Mouse (Mus musculus) CH12.LX (cell line): ENCODE results near the gene Mul1. TPM values are rescaled to one million over a fixed set of nuclear protein-coding genes. Genes with fewer than 3 reads are reported as not detected.

Source experiments
- DNase-seq: peaks from one replicate; pipeline ENCODE4 v3.0.0-alpha.2; 2013; ENCODE audit errors: extremely low read depth
- H3K27ac ChIP-seq: 2 replicates; pipeline ENCODE4 v1.5.1; 2012; ENCODE audit warnings: low read depth, mild to moderate bottlenecking, control low read depth, moderate library complexity; ENCODE audit not compliant: insufficient read depth
- H3K27me3 ChIP-seq: replicated peaks from 2 replicates; pipeline ENCODE3; 2012; ENCODE audit warnings: inconsistent platforms
- H3K36me3 ChIP-seq, 2 experiments: replicated peaks in 1 of 2; 2 replicates each; pipeline versions ENCODE3 to v1.6.1; 2012; ENCODE audit warnings: inconsistent platforms in 1 of 2, low read length in 1 of 2, mild to moderate bottlenecking in 1 of 2, mixed read lengths in 1 of 2, moderate library complexity in 1 of 2; ENCODE audit not compliant: control insufficient read depth in 1 of 2, insufficient read depth in 1 of 2
- H3K4me1 ChIP-seq, 2 experiments: 2 replicates each; pipeline ENCODE4 v1.6.1; 2012; ENCODE audit warnings: inconsistent platforms in 1 of 2, moderate library complexity in 1 of 2; ENCODE audit not compliant: insufficient read depth in 2 of 2, control insufficient read depth in 1 of 2
- H3K4me2 ChIP-seq: 2 replicates; pipeline ENCODE4 v1.6.1; 2012; ENCODE audit warnings: low read depth, mild to moderate bottlenecking, control low read depth; ENCODE audit not compliant: poor library complexity, insufficient read depth, severe bottlenecking
- H3K4me3 ChIP-seq, 3 experiments: fragments of 150-350 bp in 1 of 3; sonication (generic) in 1 of 3; replicated peaks in 1 of 3; 2 replicates each; pipeline versions ENCODE3 to v1.5.1; 2011 to 2012; ENCODE audit warnings: low read depth in 2 of 3, low read length in 2 of 3, mild to moderate bottlenecking in 2 of 3, moderate library complexity in 2 of 3, control low read depth in 1 of 3, improper control_type of control experiment in 1 of 3, inconsistent platforms in 1 of 3, mixed read lengths in 1 of 3; ENCODE audit not compliant: poor library complexity in 1 of 3
- H3K79me2 ChIP-seq: replicated peaks from 2 replicates; pipeline ENCODE4 v1.6.1; 2012; ENCODE audit warnings: mild to moderate bottlenecking, moderate library complexity; ENCODE audit not compliant: control insufficient read depth, poor library complexity, insufficient read depth, severe bottlenecking; ENCODE audit errors: extremely low read depth
- H3K9ac ChIP-seq: 2 replicates; pipeline ENCODE4 v1.6.1; 2012; ENCODE audit warnings: low read depth, mild to moderate bottlenecking, control low read depth, moderate library complexity; ENCODE audit not compliant: insufficient read depth
- H3K9me3 ChIP-seq: replicated peaks from 2 replicates; pipeline ENCODE3; 2012; ENCODE audit warnings: low read length, inconsistent platforms, mixed read lengths
- BHLHE40 ChIP-seq: IDR thresholded peaks from 2 replicates; pipeline ENCODE4 v1.6.1; 2011; ENCODE audit warnings: mild to moderate bottlenecking, low read depth, low read length, improper control_type of control experiment
- CHD1 ChIP-seq: IDR thresholded peaks from 2 replicates; pipeline ENCODE4 v1.6.1; 2012; ENCODE audit warnings: low read depth, low read length, improper control_type of control experiment, inconsistent platforms
- CHD2 ChIP-seq: IDR thresholded peaks from 2 replicates; pipeline ENCODE4 v1.6.1; 2011; ENCODE audit warnings: low read length, improper control_type of control experiment
- CTCF ChIP-seq, 2 experiments: IDR thresholded peaks in 1 of 2; conservative IDR thresholded peaks in 1 of 2; 2 replicates each; pipeline ENCODE4 v1.5.1; 2011 to 2012; ENCODE audit warnings: low read depth in 2 of 2, low read length in 2 of 2, improper control_type of control experiment in 1 of 2, inconsistent platforms in 1 of 2, mild to moderate bottlenecking in 1 of 2, moderate library complexity in 1 of 2
- E2F4 ChIP-seq: IDR thresholded peaks from 2 replicates; pipeline ENCODE4 v1.6.1; 2011; ENCODE audit warnings: low read depth, low read length, improper control_type of control experiment; ENCODE audit not compliant: insufficient replicate concordance
- HCFC1 ChIP-seq: IDR thresholded peaks from 2 replicates; pipeline ENCODE4 v1.6.1; 2012; ENCODE audit warnings: low read depth, mild to moderate bottlenecking, inconsistent platforms, low read length, improper control_type of control experiment
- JUN ChIP-seq: IDR thresholded peaks from 2 replicates; pipeline ENCODE4 v1.6.1; 2011; ENCODE audit warnings: low read depth, mild to moderate bottlenecking, low read length, improper control_type of control experiment, moderate library complexity; ENCODE audit not compliant: insufficient read depth
- MEF2A ChIP-seq: IDR thresholded peaks from 2 replicates; pipeline ENCODE4 v1.6.1; 2014; ENCODE audit warnings: low read depth, mild to moderate bottlenecking, inconsistent platforms, low read length, improper control_type of control experiment, borderline replicate concordance
- MXI1 ChIP-seq: IDR thresholded peaks from 2 replicates; pipeline ENCODE4 v1.6.1; 2011; ENCODE audit warnings: mild to moderate bottlenecking, low read depth, low read length, improper control_type of control experiment
- MYC ChIP-seq: IDR thresholded peaks from 2 replicates; pipeline ENCODE4 v1.6.1; 2011; ENCODE audit warnings: low read depth, mild to moderate bottlenecking, improper control_type of control experiment, low read length
- PAX5 ChIP-seq: IDR thresholded peaks from 2 replicates; pipeline ENCODE4 v1.6.1; 2012; ENCODE audit warnings: low read length, inconsistent platforms, mixed read lengths
- POLR2A ChIP-seq: IDR thresholded peaks from 2 replicates; pipeline ENCODE4 v1.6.1; 2011; ENCODE audit warnings: low read depth, mild to moderate bottlenecking, improper control_type of control experiment, low read length
- RAD21 ChIP-seq: IDR thresholded peaks from 2 replicates; pipeline ENCODE4 v1.6.1; 2011; ENCODE audit warnings: low read depth, mild to moderate bottlenecking, low read length, improper control_type of control experiment, moderate library complexity
- RCOR1 ChIP-seq: conservative IDR thresholded peaks from 2 replicates; pipeline ENCODE4 v1.6.1; 2012; ENCODE audit warnings: low read depth, mild to moderate bottlenecking, inconsistent platforms, low read length, improper control_type of control experiment
- SIN3A ChIP-seq: IDR thresholded peaks from 2 replicates; pipeline ENCODE4 v1.6.1; 2012; ENCODE audit warnings: low read length, improper control_type of control experiment, inconsistent platforms
- SMC3 ChIP-seq: IDR thresholded peaks from 2 replicates; pipeline ENCODE4 v1.6.1; 2011; ENCODE audit warnings: low read depth, low read length, improper control_type of control experiment
- TCF12 ChIP-seq: IDR thresholded peaks from 2 replicates; pipeline ENCODE4 v1.6.1; 2014; ENCODE audit warnings: low read depth, mild to moderate bottlenecking, inconsistent platforms, low read length, improper control_type of control experiment
- UBTF ChIP-seq: IDR thresholded peaks from 2 replicates; pipeline ENCODE4 v1.6.1; 2012; ENCODE audit warnings: low read depth, mild to moderate bottlenecking, inconsistent platforms, low read length, improper control_type of control experiment, moderate library complexity
- USF1 ChIP-seq: IDR thresholded peaks from 2 replicates; pipeline ENCODE4 v1.6.1; 2014; ENCODE audit warnings: low read depth, mild to moderate bottlenecking, inconsistent platforms, low read length, improper control_type of control experiment
- USF2 ChIP-seq: conservative IDR thresholded peaks from 2 replicates; pipeline ENCODE4 v1.6.1; 2011; ENCODE audit warnings: low read depth, low read length, improper control_type of control experiment
- ZKSCAN1 ChIP-seq: IDR thresholded peaks from 2 replicates; pipeline ENCODE4 v1.6.1; 2012; ENCODE audit warnings: low read depth, inconsistent platforms, low read length, improper control_type of control experiment, borderline replicate concordance
- ZMIZ1 ChIP-seq: IDR thresholded peaks from 2 replicates; pipeline ENCODE4 v1.6.1; 2012; ENCODE audit warnings: low read depth, mild to moderate bottlenecking, inconsistent platforms, low read length, improper control_type of control experiment
- ZNF384 ChIP-seq: IDR thresholded peaks from 2 replicates; pipeline ENCODE4 v1.6.1; 2012; ENCODE audit warnings: low read depth, low read length, improper control_type of control experiment, inconsistent platforms
- dilution Hi-C: fragments of 300-500 bp; cut with MboI; formaldehyde crosslinking; loops from 2 replicates; pipeline ENCODE4 v1.14.3; 2020; ENCODE audit warnings: low sequenced_read_pairs; ENCODE audit not compliant: extremely low pct_unique_long_range_greater_than_20kb, extremely low pct_ligation_motif_present
- in situ Hi-C: fragments of 300-500 bp; cut with MboI; formaldehyde crosslinking; loops from 3 replicates; pipeline ENCODE4 v1.14.3; 2019; ENCODE audit warnings: low sequenced_read_pairs, low pct_ligation_motif_present, low pct_unique_long_range_greater_than_20kb, mixed read lengths
- polyA plus RNA-seq: library from polyadenylated mRNA; unstranded; fragments of >175 nt; gene quantifications from 2 replicates; pipeline ENCODE4 v1.2.1, GENCODE M21; 2012; ENCODE audit warnings: low read depth; ENCODE audit not compliant: insufficient read length
- total RNA-seq, 2 experiments: library from RNA; depleted of rRNA; stranded (reverse); fragments of 300-350 nt in 1 of 2; fragments of >200 nt in 1 of 2; gene quantifications; 2 replicates each; pipeline ENCODE4 v1.2.3; 2012 to 2014

Mul1 gene
- total and polyA plus RNA-seq, 3 experiments: 10.2 to 20.2 (median 12.3) TPM

DNA sequence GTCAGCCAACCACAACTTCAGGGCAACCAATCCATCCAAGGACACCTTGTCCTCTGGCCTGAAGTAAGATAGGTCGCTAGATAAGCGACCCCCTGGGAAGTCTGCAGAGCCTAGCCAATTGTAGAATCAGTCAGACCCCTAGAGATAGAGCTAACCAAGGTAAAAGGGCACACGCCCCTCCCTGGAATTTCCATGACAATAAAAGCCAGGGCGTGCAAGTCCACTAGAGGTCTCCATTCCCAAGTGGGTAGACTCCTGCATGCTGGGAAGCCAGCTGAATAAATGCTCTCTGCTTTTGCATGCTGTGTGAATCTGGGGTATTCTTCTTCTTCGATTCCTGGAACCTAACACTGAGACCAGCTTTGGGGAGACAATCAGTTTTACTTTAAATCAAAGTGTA lies 18.1 kb upstream of the Mul1 start:
- H3K36me3 ChIP-seq: no peaks in the 10 kb centered on the region
- H3K79me2 ChIP-seq: no peaks in the 10 kb centered on the region
- no peaks in the 10 kb centered on the region for H3K4me1 ChIP-seq
- H3K27me3 ChIP-seq: peaks cover 89% of the 10 kb centered on the region
- H3K4me3 ChIP-seq: no peak overlapping the region
- dilution Hi-C loops: no loop called here
- H3K27ac ChIP-seq: no peak overlapping the region
- H3K9me3 ChIP-seq: peaks cover 9% of the 10 kb centered on the region
- no peak overlapping the region for H3K4me2 ChIP-seq
- TF ChIP-seq ZMIZ1 (no peak), RAD21 (no peak), CHD2 (no peak), BHLHE40 (no peak), JUN (no peak), UBTF (no peak), ZNF384 (no peak), CHD1 (no peak), E2F4 (no peak), PAX5 (no peak), RCOR1 (no peak), HCFC1 (no peak), USF2 (no peak), SMC3 (no peak)
- in situ Hi-C loops: loop anchor here (25.0 kb wide), 1 partner anchor 454 kb away; no protein-coding TSS in a partner anchor
- DNase-seq: no peak
- no peak overlapping the region for H3K9ac ChIP-seq

DNA sequence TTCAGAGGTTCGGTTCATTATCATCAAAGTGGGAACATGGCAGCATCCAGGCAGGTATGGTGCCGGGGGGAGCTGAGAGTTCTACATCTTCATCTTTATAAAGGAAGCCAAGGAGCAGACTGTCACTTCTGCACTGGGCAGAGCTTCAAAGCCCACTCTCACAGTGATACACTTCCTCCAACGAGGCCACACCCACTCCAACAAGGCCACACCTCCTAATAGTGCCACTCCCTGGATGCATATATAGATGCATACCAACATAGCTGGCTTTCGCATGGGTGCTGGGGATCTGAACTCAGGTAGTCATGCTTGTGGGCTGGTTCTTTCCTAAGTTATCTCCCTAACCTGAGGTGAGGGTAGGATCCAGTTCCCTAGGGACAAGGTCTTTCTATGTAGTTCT lies 16.6 kb upstream of the Mul1 start:
- TF ChIP-seq MEF2A (no peak), PAX5 (no peak), MXI1 (no peak), CHD2 (no peak), USF1 (no peak), CHD1 (no peak), POLR2A (no peak), SIN3A (no peak), ZKSCAN1 (no peak), HCFC1 (no peak), TCF12 (no peak), CTCF (conservative IDR thresholded peaks at IDR 0.05 in 1 of 2, IDR thresholded peaks at IDR 0.05 in 1 of 2; ENCODE audit: low read depth in 2 of 2, low read length in 2 of 2) (no peak), SMC3 (no peak), ZNF384 (no peak), USF2 (no peak), MYC (no peak)
- TF ChIP-seq, all 38 proteins: peak for 0
- no peaks in the 10 kb centered on the region for H3K4me1 ChIP-seq
- H3K36me3 ChIP-seq: no peaks in the 10 kb centered on the region
- dilution Hi-C loops: no loop called here
- no peak overlapping the region for H3K9ac ChIP-seq
- H3K27me3 ChIP-seq: peaks cover 88% of the 10 kb centered on the region
- H3K79me2 ChIP-seq: no peaks in the 10 kb centered on the region
- DNase-seq: no peak
- no peak overlapping the region for H3K4me2 ChIP-seq
- in situ Hi-C loops: loop anchor here (25.0 kb wide), 1 partner anchor 456 kb away; no protein-coding TSS in a partner anchor
- peaks cover 14% of the 10 kb centered on the region for H3K9me3 ChIP-seq
- no peak overlapping the region for H3K27ac ChIP-seq
- no peak overlapping the region for H3K4me3 ChIP-seq
